Mouse (Mus musculus): ENCODE results near the gene Olfr69.
A peak's percentile ranks its signal among the peaks of the same experiment; 100 is the strongest.

- peak; percentile 14; the same call in 1 of the 2 replicates for TF ChIP-seq CTCF (IDR thresholded peaks at IDR 0.05; ENCODE audit: control insufficient read depth, insufficient read depth, low read length)
- no peak for TF ChIP-seq POLR2A (IDR thresholded peaks at IDR 0.05; ENCODE audit: borderline replicate concordance, control insufficient read depth, low read depth, low read length)
These were observed 35.5 kb upstream of the Olfr69 start for GRCm38 (mm10) chr7:103806856-103807255.
